Comparison of ENCODE assay signal across 10 mouse cellular contexts in the genomic region with DNA sequence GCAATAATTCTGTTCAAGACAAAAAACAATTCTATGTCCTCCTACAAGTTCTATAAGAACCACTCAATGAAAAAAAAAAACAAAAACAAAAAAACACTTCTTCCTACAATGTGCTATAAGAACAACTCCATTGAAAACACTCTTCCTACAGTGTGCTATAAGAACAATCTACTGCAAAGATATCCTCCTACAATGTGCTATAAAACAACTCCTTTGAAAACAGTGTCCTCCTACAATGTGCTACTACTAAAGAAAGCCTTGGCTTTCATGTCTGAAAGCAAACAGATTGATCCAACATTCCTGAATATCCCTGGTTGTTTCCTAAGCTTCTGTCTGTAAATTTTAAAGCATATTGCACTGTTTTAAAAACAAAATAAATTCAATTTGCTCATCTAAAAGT.
"Had no signal": no experiment of that assay in that cellular context is flagged by ENCODE, and none has a peak within 500 bp of the region (broad histone marks: within the 10 kb centered on the region; RNA-seq: fewer than 3 reads in every experiment).

No protein-coding gene starts in this region.

- DNase-seq: right cerebral cortex, adult 18-20 months; right cerebral cortex, postnatal 14 days; right cerebral cortex, postnatal 25 days; right cerebral cortex, postnatal 4 days; spleen, adult 18-20 months; thymus, adult 18-20 months; thymus, adult 2 months; thymus, postnatal 14 days; thymus, postnatal 36 days; thymus, postnatal 4 days had no signal
